Mouse (Mus musculus): ENCODE results near the gene Anapc1. TPM values are rescaled to one million over a fixed set of nuclear protein-coding genes. Genes with fewer than 3 reads are reported as not detected.

Gene Anapc1
- 91.2 and 92.7 TPM in 2 replicates for polyA plus RNA-seq (2014; fragmentation: Nextera tagmentation; extraction: Ambion mirVana)

DNA sequence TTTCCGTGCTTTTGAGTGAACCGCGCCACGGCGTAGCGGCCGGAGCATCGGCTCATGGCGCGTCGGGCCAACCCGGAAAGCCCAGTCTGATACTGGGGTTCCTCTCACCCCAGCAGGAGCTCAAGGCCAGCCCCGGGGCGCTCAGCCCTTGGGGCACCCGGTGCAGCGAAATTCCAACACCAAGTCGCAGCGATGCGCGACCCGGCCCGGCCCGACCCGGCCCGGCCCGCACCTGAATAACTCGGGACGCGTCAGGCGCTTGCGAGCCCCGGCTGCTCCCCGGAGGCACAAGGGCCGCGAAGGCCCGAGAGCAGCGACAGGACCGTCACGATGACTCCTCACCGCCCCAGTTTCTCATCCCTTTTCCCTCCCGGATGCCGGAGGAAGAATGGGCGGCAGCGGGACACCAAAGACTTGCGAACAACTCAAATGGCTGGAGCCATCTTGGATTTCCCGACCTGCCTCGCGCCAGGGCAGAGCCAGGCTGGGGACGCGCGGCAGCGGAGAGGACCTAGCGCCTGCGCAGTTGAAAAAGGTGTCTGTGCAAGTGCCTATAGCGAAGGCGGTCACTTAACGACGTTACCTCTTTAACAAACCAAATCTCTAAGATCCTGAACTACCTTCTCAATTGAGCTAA, at the start of gene Anapc1:
Gene Anapc1, minus strand, starts transcription at position 471 of the 637 bp plus-strand sequence.
- WGBS, result under 1% methylated on average over 58 of the region's 58 CpGs
- H3K9ac ChIP-seq, result peak within 1 kb of the TSS; percentile 97
- peaks cover 6% of the 10 kb centered on the region; the same call in 1 of the 2 replicates for H3K4me1 ChIP-seq (ENCODE audit: insufficient read depth)

DNA sequence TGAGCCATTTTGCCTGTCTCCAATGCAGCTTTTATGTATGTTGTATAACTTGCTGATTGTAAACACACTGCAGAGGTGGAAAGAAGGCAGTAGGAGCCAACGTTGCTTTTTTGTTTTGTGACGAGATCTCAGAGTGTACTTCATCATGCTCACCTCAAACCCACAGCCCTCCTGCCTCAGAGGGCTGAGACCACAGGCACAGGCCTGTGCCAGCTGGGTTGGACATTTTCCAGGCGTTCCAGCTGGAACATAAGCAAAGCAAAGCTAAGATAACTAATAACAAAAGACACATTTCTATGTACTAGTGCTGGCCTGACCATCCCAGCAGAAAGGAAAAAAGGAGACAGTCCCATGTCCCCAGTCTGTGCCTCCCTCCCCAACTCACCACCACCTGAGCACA, 47.9 kb upstream of the Anapc1 start:
- H3K4me1 ChIP-seq (ENCODE audit: insufficient read depth), result peaks cover 6% of the 10 kb centered on the region
- peak overlapping the region; percentile 46; the same call in 1 of the 2 replicates for H3K27ac ChIP-seq (ENCODE audit: low read depth)
- DNase-seq (peak; percentile 78), ATAC-seq (ENCODE audit: insufficient read depth) (peak; percentile 74; the same call in 1 of the 2 replicates)
- H3K4me2 ChIP-seq, result no peak overlapping the region
- no peaks in the 10 kb centered on the region for H3K27me3 ChIP-seq (ENCODE audit: insufficient read depth, low read length)
- WGBS, result 20% methylated on average over 3 of the region's 3 CpGs
- H3K9ac ChIP-seq, result no peak overlapping the region
- no peak for TF ChIP-seq CTCF (IDR thresholded peaks at IDR 0.05; ENCODE audit: low read depth)
- H3K4me3 ChIP-seq (ENCODE audit: low read depth, low read length), result no peak overlapping the region
- no peaks in the 10 kb centered on the region for H3K9me3 ChIP-seq (ENCODE audit: low read depth, low read length)
- no peaks in the 10 kb centered on the region; the same call in 1 of the 2 replicates for H3K36me3 ChIP-seq (ENCODE audit: insufficient read depth)

More for the DNA sequence above, at the start of gene Anapc1:
- Histone ChIP-seq H3K4me2 (peak within 1 kb of the TSS; percentile 86), H3K27ac (ENCODE audit: low read depth) (peak within 1 kb of the TSS; percentile 83), H3K27me3 (ENCODE audit: insufficient read depth, low read length) (no peaks in the 10 kb centered on the region), H3K9me3 (ENCODE audit: low read depth, low read length) (no peaks in the 10 kb centered on the region), H3K4me3 (ENCODE audit: low read depth, low read length) (peak within 1 kb of the TSS; percentile 90), H3K36me3 (ENCODE audit: insufficient read depth) (peaks cover 28% of the 10 kb centered on the region)
- ATAC-seq (ENCODE audit: insufficient read depth) (peak; percentile 98), DNase-seq (peak; percentile 96)
- no peak for TF ChIP-seq CTCF (IDR thresholded peaks at IDR 0.05; ENCODE audit: low read depth)

DNA sequence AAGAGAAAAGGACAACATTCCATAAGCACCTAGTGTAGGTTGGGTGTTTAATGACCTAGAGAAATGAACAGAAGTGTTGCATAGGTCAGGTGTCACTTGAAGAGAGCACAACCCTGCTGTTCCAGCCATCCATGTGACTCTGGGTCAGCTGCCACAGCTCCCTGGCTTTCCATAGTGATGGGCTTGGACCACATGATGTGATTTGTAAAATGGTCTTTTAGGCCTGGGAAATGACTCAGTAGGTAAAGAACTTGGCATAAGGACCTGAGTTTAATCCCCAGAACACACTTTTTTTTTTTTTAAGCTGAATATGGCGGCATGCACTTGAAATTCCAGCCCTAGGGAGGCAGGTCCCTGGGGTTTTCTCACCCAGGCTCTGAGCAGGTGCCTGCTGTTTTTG, 44.8 kb upstream of the Anapc1 start:
- WGBS, result 80% methylated on average over 1 of the region's 1 CpGs
- ATAC-seq (ENCODE audit: insufficient read depth) (no peak), DNase-seq (no peak)
- no peaks in the 10 kb centered on the region; the same call in 1 of the 2 replicates for H3K36me3 ChIP-seq (ENCODE audit: insufficient read depth)
- no peak overlapping the region for H3K27ac ChIP-seq (ENCODE audit: low read depth)
- H3K4me3 ChIP-seq (ENCODE audit: low read depth, low read length), result no peak overlapping the region
- no peak for TF ChIP-seq CTCF (IDR thresholded peaks at IDR 0.05; ENCODE audit: low read depth)
- H3K27me3 ChIP-seq (ENCODE audit: insufficient read depth, low read length), result no peaks in the 10 kb centered on the region
- peaks cover 6% of the 10 kb centered on the region for H3K4me1 ChIP-seq (ENCODE audit: insufficient read depth)
- no peaks in the 10 kb centered on the region for H3K9me3 ChIP-seq (ENCODE audit: low read depth, low read length)
- H3K4me2 ChIP-seq, result no peak overlapping the region
- H3K9ac ChIP-seq, result no peak overlapping the region

DNA sequence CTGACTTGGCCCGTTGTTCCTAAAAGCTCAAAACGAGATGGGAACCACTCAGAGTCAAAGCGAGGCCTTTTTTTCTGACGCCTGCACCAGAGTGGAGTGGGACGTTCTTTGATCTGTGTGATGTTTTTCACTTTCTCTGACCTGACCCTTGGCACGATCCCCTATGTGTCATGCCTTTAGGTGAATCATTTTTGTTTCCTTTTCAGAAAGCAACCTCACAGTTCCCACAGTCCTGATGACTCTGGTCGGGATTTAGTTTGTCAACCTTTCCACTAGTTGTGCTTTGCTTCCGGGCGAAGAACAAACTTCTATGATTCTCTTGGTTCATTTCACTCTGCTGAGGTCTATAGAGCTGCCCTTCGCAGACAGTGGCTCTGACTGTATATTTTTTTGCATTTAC, 44.3 kb upstream of the Anapc1 start:
- Histone ChIP-seq H3K9ac (no peak overlapping the region), H3K36me3 (ENCODE audit: insufficient read depth) (no peaks in the 10 kb centered on the region), H3K27ac (ENCODE audit: low read depth) (no peak overlapping the region), H3K9me3 (ENCODE audit: low read depth, low read length) (no peaks in the 10 kb centered on the region), H3K4me2 (no peak overlapping the region), H3K4me1 (ENCODE audit: insufficient read depth) (peaks cover 6% of the 10 kb centered on the region), H3K4me3 (ENCODE audit: low read depth, low read length) (no peak overlapping the region), H3K27me3 (ENCODE audit: insufficient read depth, low read length) (no peaks in the 10 kb centered on the region)
- no peak for DNase-seq
- TF ChIP-seq CTCF (IDR thresholded peaks at IDR 0.05; ENCODE audit: low read depth), result no peak
- WGBS, result 53% methylated on average over 10 of the region's 10 CpGs
- ATAC-seq (ENCODE audit: insufficient read depth), result no peak

GRCm38 (mm10) chr2:128729141-128729540, 42.0 kb upstream of the Anapc1 start:
- no peak for DNase-seq
- no peak overlapping the region for H3K27ac ChIP-seq (ENCODE audit: low read depth)
- no peak overlapping the region for H3K4me3 ChIP-seq (ENCODE audit: low read depth, low read length)
- no peak for TF ChIP-seq CTCF (IDR thresholded peaks at IDR 0.05; ENCODE audit: low read depth)
- H3K27me3 ChIP-seq (ENCODE audit: insufficient read depth, low read length), result no peaks in the 10 kb centered on the region
- WGBS, result 65% methylated on average over 7 of the region's 7 CpGs
- no peaks in the 10 kb centered on the region for H3K4me1 ChIP-seq (ENCODE audit: insufficient read depth)
- no peak overlapping the region for H3K9ac ChIP-seq
- H3K36me3 ChIP-seq (ENCODE audit: insufficient read depth), result no peaks in the 10 kb centered on the region
- no peak overlapping the region for H3K4me2 ChIP-seq
- no peaks in the 10 kb centered on the region for H3K9me3 ChIP-seq (ENCODE audit: low read depth, low read length)
- ATAC-seq (ENCODE audit: insufficient read depth), result no peak

DNA sequence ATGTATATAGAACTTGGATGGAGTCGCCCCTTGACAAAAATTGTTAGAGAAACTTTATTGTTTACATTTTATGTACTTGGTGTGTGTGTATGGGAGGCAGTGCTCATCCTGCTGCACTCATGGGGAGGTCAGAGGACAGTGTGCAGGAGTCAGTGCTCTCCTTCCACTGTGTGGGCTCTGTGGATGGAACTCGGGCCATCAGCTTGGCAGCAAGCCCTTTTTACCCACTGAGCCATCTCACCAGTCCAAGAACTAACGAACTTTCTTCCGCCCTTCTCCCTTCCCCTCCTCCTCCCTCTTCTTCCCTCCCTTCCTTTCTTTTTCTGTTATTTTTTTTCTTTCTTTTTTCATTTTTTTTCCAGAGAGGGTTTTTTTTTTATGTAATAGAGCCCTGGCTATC, 40.9 kb upstream of the Anapc1 start:
- no peak overlapping the region for H3K4me3 ChIP-seq (ENCODE audit: low read depth, low read length)
- H3K4me2 ChIP-seq, result no peak overlapping the region
- no peak overlapping the region for H3K9ac ChIP-seq
- no peak for ATAC-seq (ENCODE audit: insufficient read depth)
- H3K27me3 ChIP-seq (ENCODE audit: insufficient read depth, low read length), result no peaks in the 10 kb centered on the region
- no peaks in the 10 kb centered on the region for H3K36me3 ChIP-seq (ENCODE audit: insufficient read depth)
- no peak overlapping the region for H3K27ac ChIP-seq (ENCODE audit: low read depth)
- 45% methylated on average over 4 of the region's 4 CpGs for WGBS
- DNase-seq, result no peak
- no peaks in the 10 kb centered on the region for H3K9me3 ChIP-seq (ENCODE audit: low read depth, low read length)
- H3K4me1 ChIP-seq (ENCODE audit: insufficient read depth), result no peaks in the 10 kb centered on the region
- no peak for TF ChIP-seq CTCF (IDR thresholded peaks at IDR 0.05; ENCODE audit: low read depth)

DNA sequence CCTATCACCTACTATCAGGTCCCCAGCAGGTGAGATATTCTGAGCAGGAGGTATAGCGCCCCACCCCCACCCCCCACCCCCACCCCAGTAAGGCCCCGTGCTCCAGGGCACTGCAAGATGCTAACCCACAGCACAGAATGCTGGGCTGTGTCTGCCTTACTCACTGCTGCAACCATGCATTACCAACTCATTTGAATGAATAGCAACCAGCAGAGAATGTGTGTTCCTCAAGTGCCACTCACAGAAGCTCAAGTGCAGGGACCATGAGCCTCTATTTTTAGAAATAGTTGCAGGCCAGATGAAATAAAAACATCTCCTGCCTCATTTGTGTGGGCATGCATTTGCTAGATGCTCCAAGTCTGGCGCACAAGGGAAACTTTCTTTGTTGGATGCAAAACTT, 40.4 kb upstream of the Anapc1 start:
- no peaks in the 10 kb centered on the region for H3K27me3 ChIP-seq (ENCODE audit: insufficient read depth, low read length)
- 59% methylated on average over 3 of the region's 3 CpGs for WGBS
- no peak overlapping the region for H3K4me2 ChIP-seq
- no peaks in the 10 kb centered on the region for H3K4me1 ChIP-seq (ENCODE audit: insufficient read depth)
- no peaks in the 10 kb centered on the region for H3K36me3 ChIP-seq (ENCODE audit: insufficient read depth)
- no peak overlapping the region for H3K4me3 ChIP-seq (ENCODE audit: low read depth, low read length)
- no peaks in the 10 kb centered on the region for H3K9me3 ChIP-seq (ENCODE audit: low read depth, low read length)
- TF ChIP-seq CTCF (IDR thresholded peaks at IDR 0.05; ENCODE audit: low read depth), result no peak
- no peak for DNase-seq
- no peak overlapping the region for H3K9ac ChIP-seq
- H3K27ac ChIP-seq (ENCODE audit: low read depth), result no peak overlapping the region
- ATAC-seq (ENCODE audit: insufficient read depth), result no peak
